Comparison of ENCODE assay signal across 8 mouse cellular contexts in the genomic region with DNA sequence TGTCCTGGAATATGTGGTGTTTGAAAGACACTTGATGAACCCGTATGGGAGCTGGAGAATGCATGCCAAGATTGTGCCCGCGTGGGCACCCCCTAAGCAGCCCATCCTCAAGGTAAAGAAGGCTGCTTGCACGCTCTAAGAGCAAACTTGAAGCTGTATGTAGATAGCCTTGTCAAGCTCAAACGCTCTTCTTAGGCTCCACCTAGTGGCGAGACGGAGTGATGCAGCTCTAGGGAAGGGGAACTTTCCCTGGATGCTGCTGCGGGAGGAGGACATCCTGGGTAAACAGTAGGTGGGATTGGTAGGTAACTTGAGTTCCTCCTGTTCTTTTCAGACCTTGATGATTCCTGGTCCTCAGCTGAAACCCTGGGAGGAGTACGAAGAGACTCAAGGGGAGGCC. TPM values are rescaled to one million over a fixed set of nuclear protein-coding genes. Genes with fewer than 3 reads are reported as not detected.
DNase-seq lines count a peak whose midpoint lies in the region; ATAC-seq and TF ChIP-seq lines count a peak whose summit lies in the region.

No protein-coding gene starts in this region.

- peak; percentile 97 for TF ChIP-seq CTCF in hindbrain, postnatal 0 days (IDR thresholded peaks at IDR 0.05; ENCODE audit: low read depth)
- TF ChIP-seq CTCF in lung, adult 2 months (IDR thresholded peaks at IDR 0.05; ENCODE audit: insufficient read depth, low read length), result peak; percentile 96

- 25% methylated on average over 9 of the region's 9 CpGs for WGBS in midbrain, embryonic 14.5 days
- 26% methylated on average over 9 of the region's 9 CpGs for WGBS in midbrain, embryonic 13.5 days
- WGBS in hindbrain, postnatal 0 days, result 24% methylated on average over 9 of the region's 9 CpGs
- 16% methylated on average over 9 of the region's 9 CpGs for WGBS in lung, adult 2 months

- no peaks in the 10 kb centered on the region for H3K27me3 ChIP-seq in midbrain, embryonic 14.5 days (ENCODE audit: control insufficient read depth, insufficient read depth, low read length)
- no peaks in the 10 kb centered on the region for H3K27me3 ChIP-seq in midbrain, embryonic 13.5 days
- no peaks in the 10 kb centered on the region for H3K27me3 ChIP-seq in hindbrain, postnatal 0 days (ENCODE audit: insufficient read depth, low read length)

- ATAC-seq in midbrain, embryonic 14.5 days (ENCODE audit: low FRiP score, low TSS enrichment), result no peak
- no peak for ATAC-seq in midbrain, embryonic 13.5 days
- ATAC-seq in common myeloid progenitor, adult 5-6 weeks (replicated peaks; ENCODE audit: low read depth, poor library complexity, severe bottlenecking), result peak; percentile 82
- ATAC-seq in hindbrain, postnatal 0 days, result no peak

- no peak overlapping the region for H3K9ac ChIP-seq in midbrain, embryonic 14.5 days (replicated peaks; ENCODE audit: low read length)
- no peak overlapping the region for H3K9ac ChIP-seq in midbrain, embryonic 13.5 days (replicated peaks)
- H3K9ac ChIP-seq in hindbrain, postnatal 0 days (replicated peaks; ENCODE audit: low read length), result no peak overlapping the region

- H3K4me2 ChIP-seq in midbrain, embryonic 14.5 days (ENCODE audit: low read length), result no peak overlapping the region
- no peak overlapping the region for H3K4me2 ChIP-seq in midbrain, embryonic 13.5 days (replicated peaks)
- H3K4me2 ChIP-seq in hindbrain, postnatal 0 days (ENCODE audit: low read depth, low read length), result no peak overlapping the region

- no peak overlapping the region for H3K27ac ChIP-seq in midbrain, embryonic 14.5 days (replicated peaks; ENCODE audit: low read depth, low read length)
- no peak overlapping the region for H3K27ac ChIP-seq in midbrain, embryonic 13.5 days
- H3K27ac ChIP-seq in hindbrain, postnatal 0 days, result no peak overlapping the region

- H3K9me3 ChIP-seq in midbrain, embryonic 14.5 days (ENCODE audit: control insufficient read depth, low read length), result no peaks in the 10 kb centered on the region
- H3K9me3 ChIP-seq in midbrain, embryonic 13.5 days, result no peaks in the 10 kb centered on the region
- H3K9me3 ChIP-seq in hindbrain, postnatal 0 days (ENCODE audit: low read length), result no peaks in the 10 kb centered on the region

- no peaks in the 10 kb centered on the region for H3K4me1 ChIP-seq in midbrain, embryonic 14.5 days (ENCODE audit: control insufficient read depth, insufficient read depth, low read length)
- no peaks in the 10 kb centered on the region for H3K4me1 ChIP-seq in midbrain, embryonic 13.5 days (replicated peaks)
- H3K4me1 ChIP-seq in hindbrain, postnatal 0 days (ENCODE audit: insufficient read depth, low read length), result no peaks in the 10 kb centered on the region
- H3K4me1 ChIP-seq in lung, adult 2 months (ENCODE audit: control insufficient read depth, insufficient read depth, low read length), result no peaks in the 10 kb centered on the region

- TF ChIP-seq POLR2A in lung, adult 2 months (IDR thresholded peaks at IDR 0.05; ENCODE audit: borderline replicate concordance, extremely low read depth, low read depth, low read length), result no peak

- DNase-seq in cerebellum, adult 18-20 months, result peak; percentile 68 to 74
- no peak for DNase-seq in cerebellum, adult 11-12 months
- peak; percentile 89 for DNase-seq in midbrain, embryonic 14.5 days
- DNase-seq in hindbrain, postnatal 0 days (ENCODE audit: low spot score), result peak; percentile 83
- DNase-seq in lung, adult 2 months, result peak; percentile 62
- peak; percentile 44 for DNase-seq in spleen, adult 12 weeks (ENCODE audit: low spot score)

- no peak overlapping the region for H3K4me3 ChIP-seq in midbrain, embryonic 14.5 days (replicated peaks; ENCODE audit: low read depth, low read length)
- no peak overlapping the region for H3K4me3 ChIP-seq in midbrain, embryonic 13.5 days (replicated peaks)
- no peak overlapping the region for H3K4me3 ChIP-seq in hindbrain, postnatal 0 days (ENCODE audit: low read length)
- no peak overlapping the region for H3K4me3 ChIP-seq in lung, adult 2 months (replicated peaks; ENCODE audit: extremely low read depth, low read depth, low read length)

- H3K36me3 ChIP-seq in midbrain, embryonic 14.5 days (ENCODE audit: control insufficient read depth, insufficient read depth, low read length), result peaks cover 58% of the 10 kb centered on the region
- H3K36me3 ChIP-seq in midbrain, embryonic 13.5 days, result peaks cover 64% of the 10 kb centered on the region
- H3K36me3 ChIP-seq in hindbrain, postnatal 0 days (ENCODE audit: insufficient read depth, low read length), result peaks cover 32% of the 10 kb centered on the region

RNA-seq across cellular contexts. Expression of a gene that starts 12.6 kb away (rescaled TPM):
- polyA plus RNA-seq in midbrain, embryonic 14.5 days (2014; fragmentation: Nextera tagmentation; extraction: Ambion mirVana), result 39.4 and 46.7 TPM in 2 replicates
- polyA plus RNA-seq in midbrain, embryonic 13.5 days (2015; fragmentation: Nextera tagmentation; extraction: Ambion mirVana), result 39.6 and 46.4 TPM in 2 replicates
- total RNA-seq in common myeloid progenitor, adult 5-6 weeks (2017), result 22.0 and 23.3 TPM in 2 replicates
- 21.2 and 22.5 TPM in 2 replicates for total RNA-seq in hindbrain, postnatal 0 days (2014; rRNA removed)
- 35.1 and 39.5 TPM in 2 replicates for polyA plus RNA-seq in hindbrain, postnatal 0 days (2015; fragmentation: Nextera tagmentation; extraction: Ambion mirVana)
- polyA plus RNA-seq in lung, adult 2 months (2012; rRNA removed), result 5.1 and 8.3 TPM in 2 replicates

RNA-seq across cellular contexts. Expression of a gene that starts 23.7 kb away (rescaled TPM):
- polyA plus RNA-seq in midbrain, embryonic 14.5 days (2014; fragmentation: Nextera tagmentation; extraction: Ambion mirVana), result 0.30 and 0.36 TPM in 2 replicates
- polyA plus RNA-seq in midbrain, embryonic 13.5 days (2015; fragmentation: Nextera tagmentation; extraction: Ambion mirVana), result 0.39 and 0.48 TPM in 2 replicates
- not detected in 2 replicates for total RNA-seq in common myeloid progenitor, adult 5-6 weeks (2017)
- total RNA-seq in hindbrain, postnatal 0 days (2014; rRNA removed), result 1.8 and 1.9 TPM in 2 replicates
- polyA plus RNA-seq in hindbrain, postnatal 0 days (2015; fragmentation: Nextera tagmentation; extraction: Ambion mirVana), result 0.61 and 1.0 TPM in 2 replicates
- 0.23 and 0.24 TPM in 2 replicates for polyA plus RNA-seq in lung, adult 2 months (2012; rRNA removed)

RNA-seq across cellular contexts. Expression of a gene that starts 34.2 kb away (rescaled TPM):
- 6.9 and 10.4 TPM in 2 replicates for polyA plus RNA-seq in midbrain, embryonic 14.5 days (2014; fragmentation: Nextera tagmentation; extraction: Ambion mirVana)
- polyA plus RNA-seq in midbrain, embryonic 13.5 days (2015; fragmentation: Nextera tagmentation; extraction: Ambion mirVana), result 8.8 and 9.4 TPM in 2 replicates
- 14.2 and 16.1 TPM in 2 replicates for total RNA-seq in common myeloid progenitor, adult 5-6 weeks (2017)
- 49.5 and 59.0 TPM in 2 replicates for total RNA-seq in hindbrain, postnatal 0 days (2014; rRNA removed)
- 5.5 and 5.9 TPM in 2 replicates for polyA plus RNA-seq in hindbrain, postnatal 0 days (2015; fragmentation: Nextera tagmentation; extraction: Ambion mirVana)
- polyA plus RNA-seq in lung, adult 2 months (2012; rRNA removed), result 9.8 and 11.3 TPM in 2 replicates

RNA-seq across cellular contexts. Expression of a gene that starts 47.7 kb away (rescaled TPM):
- 115 and 135 TPM in 2 replicates for polyA plus RNA-seq in midbrain, embryonic 14.5 days (2014; fragmentation: Nextera tagmentation; extraction: Ambion mirVana)
- 146 and 156 TPM in 2 replicates for polyA plus RNA-seq in midbrain, embryonic 13.5 days (2015; fragmentation: Nextera tagmentation; extraction: Ambion mirVana)
- 24.8 and 30.6 TPM in 2 replicates for total RNA-seq in common myeloid progenitor, adult 5-6 weeks (2017)
- 35.0 and 69.2 TPM in 2 replicates for total RNA-seq in hindbrain, postnatal 0 days (2014; rRNA removed)
- polyA plus RNA-seq in hindbrain, postnatal 0 days (2015; fragmentation: Nextera tagmentation; extraction: Ambion mirVana), result 99.8 and 102 TPM in 2 replicates
- polyA plus RNA-seq in lung, adult 2 months (2012; rRNA removed), result 22.3 and 23.1 TPM in 2 replicates
